Mouse (Mus musculus) left cerebral cortex, adult 8-10 months (tissue): Measurements from ENCODE around the gene Rfxank. TPM values are rescaled to one million over a fixed set of nuclear protein-coding genes. Genes with fewer than 3 reads are reported as not detected.

Source experiments
- DNase-seq, 2 experiments: peaks; one replicate each; pipeline ENCODE4 v3.0.0; 2022; ENCODE audit warnings: low spot score in 2 of 2
- microRNA-seq, 2 experiments: library from miRNA; unstranded; fragments of <30 nt; microRNA quantifications; one replicate each; pipeline ENCODE4 v1.2.0; 2022
- total RNA-seq, 4 experiments: library from RNA; stranded (reverse); gene quantifications; 2 replicates each; pipeline ENCODE4 v1.2.4; 2022

The Rfxank gene
- total RNA-seq, 4 experiments from 2014 or later = 15.1 to 19.6 (median 16.4) TPM

DNA sequence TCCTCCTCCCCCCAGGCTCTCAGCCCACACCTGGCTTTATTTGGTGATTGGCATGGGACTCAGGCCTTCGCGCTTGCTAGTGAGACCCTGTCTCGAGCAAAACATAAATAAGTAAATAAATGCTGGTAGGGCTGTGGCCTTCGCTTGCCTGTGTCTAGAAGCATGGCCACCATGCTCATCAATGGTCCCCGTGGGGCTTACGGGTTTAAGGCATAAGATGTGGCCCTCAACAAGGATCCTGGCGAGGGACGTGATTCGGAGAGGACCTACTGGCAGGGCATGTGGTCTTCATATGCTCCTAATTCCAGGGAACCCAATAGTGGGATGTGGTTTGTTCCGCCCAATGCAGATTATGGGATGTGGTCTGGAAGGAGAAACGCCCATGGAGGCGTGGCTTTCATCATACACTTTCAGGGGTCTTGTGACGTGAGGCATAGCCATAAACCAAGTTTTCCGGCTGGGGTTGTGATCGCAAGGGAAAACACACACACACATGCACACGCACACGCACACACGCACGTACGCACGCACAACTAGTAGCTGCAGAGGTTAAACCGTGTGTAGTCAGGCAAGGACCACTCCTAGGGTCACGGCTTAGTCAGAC is 27.7 kb downstream of the Rfxank start:
- DNase-seq = no peak

DNA sequence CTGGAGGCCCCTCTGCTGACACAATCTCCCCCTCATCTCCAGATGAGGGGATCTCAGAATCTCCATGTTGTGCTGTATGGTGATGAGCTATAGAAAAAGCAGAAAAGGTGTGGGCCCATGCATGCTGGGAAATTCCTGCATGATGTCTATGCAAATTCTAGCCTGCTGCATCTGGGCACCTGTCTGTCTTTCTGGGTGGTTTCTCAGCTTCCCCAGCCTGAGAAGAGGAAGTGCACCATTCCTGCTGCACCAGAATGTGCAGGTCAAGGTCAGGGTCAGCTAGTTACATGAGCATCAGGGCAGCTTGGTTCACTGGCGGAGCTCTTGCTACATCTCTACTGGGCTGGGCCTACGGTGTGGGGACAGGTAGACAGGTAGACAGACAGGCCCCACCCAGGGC is 28.5 kb downstream of the Rfxank start:
- no peak for DNase-seq

DNA sequence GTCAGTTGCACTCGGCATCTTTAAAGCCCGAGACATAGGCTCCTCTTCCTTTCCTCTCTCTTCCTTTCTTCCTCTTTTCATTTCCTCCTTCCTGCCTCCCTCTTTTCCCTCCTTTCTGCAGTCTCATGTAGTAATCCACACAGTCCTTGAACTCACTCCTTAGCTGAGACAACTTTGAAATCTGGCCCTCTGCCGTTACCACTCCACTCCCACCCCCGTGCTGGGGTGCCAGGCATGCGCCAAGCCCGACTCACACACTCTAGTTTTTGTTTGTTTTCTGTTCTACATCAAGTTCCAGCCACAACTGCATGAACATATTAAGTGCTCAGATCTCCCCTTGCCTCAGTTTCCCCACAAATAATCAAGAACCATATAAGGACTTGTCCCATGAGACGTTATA is 34.0 kb downstream of the Rfxank start:
- DNase-seq = no peak

DNA sequence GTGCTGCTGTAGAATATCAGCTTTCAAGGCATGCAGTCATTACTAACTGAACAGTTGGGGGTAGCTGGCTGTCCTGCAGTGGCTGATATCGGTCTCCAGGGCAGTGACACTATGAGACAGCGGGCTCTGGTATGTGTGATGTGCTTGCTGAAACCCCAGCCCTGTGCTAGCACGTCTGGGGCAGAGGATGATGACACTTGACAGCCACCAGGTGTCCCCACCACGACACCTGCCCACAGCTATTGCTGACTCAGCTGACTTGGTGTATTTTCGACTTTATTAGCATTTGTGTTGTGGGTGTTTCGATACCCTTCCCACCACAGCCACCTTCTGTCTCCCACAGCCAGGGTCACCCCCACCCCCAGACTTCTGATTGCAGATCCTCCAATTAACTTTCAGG is 34.4 kb downstream of the Rfxank start:
- no peak for DNase-seq

DNA sequence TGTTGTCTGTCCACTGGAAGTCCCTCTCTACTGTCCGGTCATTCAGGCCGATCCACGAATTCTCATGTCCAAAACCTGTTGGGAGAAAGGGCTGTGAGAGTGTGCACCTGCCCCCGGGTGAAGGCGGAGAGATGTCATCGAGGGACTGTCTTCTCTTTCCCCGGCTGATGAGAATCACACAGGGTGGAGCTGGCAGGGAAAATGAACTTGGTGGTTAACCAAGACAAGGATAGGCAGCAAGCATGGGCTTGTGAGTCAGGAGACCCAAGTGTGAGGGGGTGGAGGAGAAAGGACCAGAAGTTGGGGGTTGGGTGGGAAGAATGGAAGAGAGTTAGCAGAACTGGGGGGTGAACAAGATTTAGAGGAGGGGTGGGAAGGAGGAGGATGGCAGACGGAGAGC is 38.7 kb downstream of the Rfxank start:
- DNase-seq = peak in 1 of 2 experiments; percentile 64

DNA sequence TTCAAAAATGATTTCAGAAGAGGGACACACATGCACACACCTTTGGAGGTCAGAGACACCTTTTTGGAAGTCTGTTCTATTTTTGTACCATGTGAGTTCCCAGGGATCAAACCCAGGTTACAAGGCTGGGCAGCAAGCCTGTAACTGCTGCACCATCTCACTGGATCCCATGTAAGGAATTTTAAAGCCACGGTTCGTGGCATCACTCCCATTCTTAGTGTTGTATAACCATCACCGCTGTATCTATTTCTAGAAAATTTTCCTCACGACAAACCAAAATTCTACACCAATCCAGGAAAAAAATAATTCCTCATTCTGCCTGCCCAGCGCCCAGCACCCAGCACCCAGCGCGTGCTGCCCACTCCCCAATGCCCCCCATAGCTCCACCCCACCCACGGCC is 39.7 kb downstream of the Rfxank start:
- DNase-seq = peak in 1 of 2 experiments; percentile 69

DNA sequence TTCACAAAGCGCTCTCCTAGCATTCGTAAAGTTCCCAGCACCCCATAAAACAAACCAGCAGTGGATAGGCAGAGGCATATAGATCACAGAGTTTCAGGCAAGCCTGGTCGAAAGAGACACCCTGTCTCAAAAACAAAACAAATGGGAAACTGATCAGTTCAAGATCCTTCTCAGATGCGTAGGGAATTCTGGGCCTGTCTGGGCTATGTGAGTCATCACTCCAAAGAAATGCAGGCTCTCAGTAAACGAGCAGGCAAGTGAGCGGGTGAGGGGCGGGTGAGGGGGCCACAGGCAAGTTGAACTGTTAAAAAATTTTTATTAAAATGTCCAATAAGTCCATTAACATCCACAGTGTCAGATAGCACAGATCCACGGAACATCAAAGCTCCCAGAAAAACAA is 46.2 kb downstream of the Rfxank start:
- no peak for DNase-seq

DNA sequence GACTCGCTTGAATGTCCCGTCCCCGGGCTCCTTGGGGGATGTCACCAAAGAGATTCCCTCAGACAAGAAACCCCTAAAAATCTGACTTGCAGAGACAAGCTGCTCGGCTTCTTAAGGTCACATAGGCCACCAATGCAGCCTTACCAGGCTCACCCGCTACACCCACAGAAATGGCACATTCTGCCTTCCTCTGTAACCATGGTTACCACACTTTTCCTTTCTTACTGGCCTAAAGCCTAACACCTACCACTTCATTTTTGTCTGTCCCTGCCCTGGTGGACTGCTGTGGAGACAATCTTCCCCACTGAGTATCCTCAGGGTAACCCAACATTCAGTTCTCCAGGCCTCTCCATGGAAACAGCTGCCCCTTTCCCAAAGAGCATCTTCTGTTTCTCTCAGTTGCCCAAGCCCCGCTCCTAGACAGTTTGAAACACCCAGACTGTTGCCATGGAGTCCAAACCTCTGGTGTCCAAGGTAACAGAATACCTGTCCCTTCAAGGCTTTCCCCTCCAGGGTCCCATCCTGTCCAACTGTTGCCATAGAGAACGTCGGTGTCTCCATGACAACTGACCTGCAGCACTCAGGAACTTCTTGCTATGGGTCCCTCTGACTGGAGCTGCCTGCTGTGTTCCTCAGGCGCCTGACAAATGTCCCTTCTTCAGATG is 49.5 kb downstream of the Rfxank start:
- no peak for DNase-seq

DNA sequence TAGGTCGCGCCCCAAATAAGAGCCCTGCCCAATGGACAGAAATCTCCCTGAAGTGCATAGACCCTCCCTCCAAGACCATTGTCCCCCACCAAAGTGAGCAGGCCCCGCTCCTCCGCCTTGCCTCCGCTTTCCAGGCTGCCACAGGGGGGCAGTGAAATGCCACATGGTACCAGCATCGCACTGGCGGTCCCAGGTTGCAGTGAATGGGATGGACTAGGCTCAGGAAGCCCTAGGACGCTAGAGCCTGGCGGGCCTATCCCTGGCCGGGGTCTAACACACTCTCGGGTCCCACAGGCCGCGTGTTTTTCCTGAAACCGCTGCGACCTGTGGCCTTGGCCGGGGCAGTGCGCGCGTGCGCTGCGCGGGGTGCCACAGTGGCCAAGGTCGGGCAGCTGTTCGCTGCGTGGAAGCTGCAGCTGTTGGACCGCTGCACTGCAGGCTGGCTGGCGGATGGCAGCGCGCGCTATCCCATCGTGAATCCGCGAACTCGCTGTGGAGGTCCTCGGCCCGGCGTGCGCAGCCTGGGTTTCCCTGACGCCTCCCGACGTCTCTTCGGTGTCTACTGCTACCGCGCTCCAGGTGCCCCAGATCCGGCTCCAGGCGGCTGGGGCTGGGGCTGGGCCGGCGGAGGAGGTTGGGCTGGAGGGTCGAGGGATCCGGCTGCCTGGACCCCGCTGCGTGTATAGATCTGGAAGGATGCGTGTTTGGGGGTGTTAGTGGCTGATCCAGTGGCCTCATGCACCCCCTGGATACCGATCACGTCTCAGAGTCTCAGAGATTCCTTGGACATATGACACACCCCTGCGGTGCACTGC is 50.9 kb downstream of the Rfxank start:
- DNase-seq = peak in 1 of 2 experiments; percentile 59

DNA sequence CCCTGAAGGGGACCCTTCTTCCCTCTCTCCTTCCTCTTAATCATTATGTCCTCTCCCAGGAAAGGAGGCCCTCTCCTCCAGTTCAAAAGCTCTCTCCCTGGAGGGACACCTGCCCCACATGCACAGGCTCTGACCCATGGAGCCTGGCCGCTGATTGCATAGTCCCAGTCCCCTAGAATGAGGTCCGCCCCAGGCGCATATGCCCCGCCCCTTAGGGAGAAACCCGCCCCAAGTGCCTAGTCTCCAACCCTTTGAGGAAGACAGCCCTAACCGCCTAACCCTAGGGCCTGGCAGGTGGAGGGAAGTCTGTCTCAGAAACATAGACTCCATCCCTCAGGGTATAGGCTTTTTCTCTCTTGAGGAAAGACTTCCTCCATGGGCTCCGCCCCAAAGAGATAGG is 51.7 kb downstream of the Rfxank start:
- DNase-seq = no peak

DNA sequence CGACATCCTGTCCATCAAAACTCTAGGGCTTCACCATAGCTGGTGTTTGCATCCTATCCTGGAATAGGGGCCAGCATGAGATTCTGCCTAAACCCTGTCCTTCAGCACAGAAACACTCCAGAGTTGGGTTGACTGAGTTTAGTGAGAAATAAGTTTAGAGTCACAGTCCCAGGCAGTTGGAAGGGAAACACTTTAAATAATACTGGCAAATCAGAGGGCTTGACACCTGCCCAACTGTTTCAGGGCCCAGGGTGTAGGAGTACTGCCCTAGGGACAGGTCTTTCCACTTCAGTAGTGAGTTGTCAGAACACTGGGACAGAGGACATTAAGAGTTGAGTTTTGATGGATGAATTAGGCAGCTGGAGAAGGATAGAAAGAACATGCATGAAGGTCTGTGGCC is 52.8 kb downstream of the Rfxank start:
- no peak for DNase-seq

DNA sequence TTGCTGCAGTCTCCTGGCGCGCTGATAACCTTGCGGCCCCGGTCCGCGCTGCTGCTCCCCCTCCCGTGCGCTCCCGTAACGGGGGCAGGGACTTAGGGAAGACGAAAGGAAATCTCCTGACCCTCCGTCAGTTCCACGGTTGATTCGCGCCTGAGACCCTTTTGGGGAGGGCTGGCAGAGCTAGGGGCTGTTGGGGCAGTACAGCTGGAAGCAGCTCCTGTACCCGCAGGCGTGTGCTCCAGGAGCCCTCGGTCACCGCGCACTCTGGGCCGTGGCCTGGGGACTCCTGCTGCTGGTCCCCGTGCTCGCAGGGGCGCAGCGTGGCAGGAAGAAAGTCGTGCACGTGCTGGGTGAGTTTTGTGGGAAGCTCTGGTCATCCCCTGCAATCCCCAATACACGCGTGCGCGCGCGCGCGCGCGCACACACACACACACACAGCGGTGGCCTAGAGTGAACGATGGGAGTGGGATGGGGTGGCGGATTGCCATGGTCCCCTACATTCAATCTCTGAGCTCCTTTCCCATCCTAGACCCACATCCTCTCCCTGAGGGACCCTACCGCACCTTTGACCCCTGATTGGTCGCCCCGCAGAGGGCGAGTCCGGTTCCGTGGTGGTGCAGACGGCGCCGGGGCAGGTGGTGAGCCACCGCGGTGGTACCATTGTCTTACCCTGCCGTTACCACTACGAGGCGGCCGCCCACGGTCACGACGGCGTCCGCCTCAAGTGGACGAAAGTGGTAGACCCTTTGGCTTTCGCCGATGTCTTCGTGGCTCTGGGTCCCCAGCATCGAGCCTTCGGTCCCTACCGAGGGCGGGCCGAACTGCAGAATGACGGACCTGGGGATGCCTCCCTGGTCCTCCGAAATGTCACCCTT is 54.5 kb downstream of the Rfxank start:
- DNase-seq = no peak

DNA sequence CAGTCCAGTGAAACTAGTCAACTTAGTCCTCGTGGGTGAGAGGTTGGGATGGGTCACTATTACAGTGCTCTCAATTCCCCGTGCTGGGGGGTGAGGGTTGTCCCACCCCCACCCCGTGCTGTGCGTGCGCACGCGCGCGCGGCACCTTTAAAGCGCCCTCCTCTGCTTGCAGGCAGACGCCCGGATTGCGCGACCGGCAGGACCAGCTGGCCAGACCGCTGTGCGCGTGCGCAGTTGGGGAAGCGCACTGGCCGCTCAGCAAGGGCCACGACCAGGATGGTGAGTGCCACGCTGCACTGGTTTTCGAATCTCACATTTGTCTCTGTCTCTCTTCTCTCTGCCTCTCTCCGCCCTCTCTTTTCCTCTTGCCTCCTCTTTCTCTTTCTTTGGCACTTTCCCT is 55.7 kb downstream of the Rfxank start, which contains the start of gene Hapln4:
Gene Hapln4, plus strand, starts transcription at position 173 of the 400 bp plus-strand sequence.
- peak; percentile 37 to 71 for DNase-seq

DNA sequence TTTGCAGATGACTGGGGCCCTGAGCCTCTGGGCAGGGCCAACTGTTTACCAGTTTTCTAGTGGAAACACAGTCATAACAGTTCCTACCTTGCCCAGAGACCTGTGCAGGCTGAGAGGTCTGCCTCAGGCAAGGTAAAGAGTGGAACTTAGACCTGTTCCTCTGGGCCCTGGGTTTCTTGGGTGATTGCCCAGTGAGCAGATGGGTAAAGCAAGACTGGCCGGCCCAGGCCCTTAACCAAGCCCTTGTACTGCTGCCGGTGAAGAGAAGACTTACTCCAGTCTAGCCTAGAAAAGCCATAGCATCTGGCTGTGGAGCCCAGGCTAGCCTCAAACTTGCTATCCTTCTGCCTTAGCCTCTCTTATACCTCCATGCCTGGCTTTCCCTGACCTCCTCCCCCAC is 57.0 kb downstream of the Rfxank start:
- DNase-seq = no peak

Small RNA genes within 50 kb of the gene (microRNA-seq; reads per million reads assigned to microRNA genes)
- gene Mir7066 = 11.0 to 17.5 reads per million in 2 experiments

Other genes with a start within 250 kb of the Rfxank start
- under 1 TPM in 1 of 4 experiments, not detected in 3; 0.28 TPM for gene Tssk6, start 237.0 kb downstream of the Rfxank start, total RNA-seq
- gene Ndufa13, start 236.6 kb downstream of the Rfxank start, total RNA-seq = 100 to 1,000 TPM; 102 to 149 (median 131) TPM
- gene Yjefn3, start 236.4 kb downstream of the Rfxank start, total RNA-seq = 10 to 100 TPM; 20.2 to 30.4 (median 21.7) TPM
- 10 to 100 TPM; 29.7 to 38.2 (median 30.4) TPM for gene Gatad2a, start 142.8 kb downstream of the Rfxank start, total RNA-seq
- 10 to 100 TPM; 61.7 to 65.7 (median 65.3) TPM for gene Mau2, start 96.4 kb downstream of the Rfxank start, total RNA-seq
- gene Sugp1, start 96.3 kb downstream of the Rfxank start, total RNA-seq = 10 to 100 TPM; 53.0 to 56.4 (median 54.6) TPM
- gene Tm6sf2, start 66.2 kb downstream of the Rfxank start, total RNA-seq = 1 to 10 TPM; 1.1 to 4.6 (median 1.4) TPM
- gene Hapln4, start 55.7 kb downstream of the Rfxank start, total RNA-seq = 100 to 1,000 TPM in 2 of 4 experiments, 10 to 100 TPM in 2; 97.1 to 113 (median 101) TPM
- 100 to 1,000 TPM; 143 to 155 (median 147) TPM for gene Ncan, start 18.3 kb downstream of the Rfxank start, total RNA-seq
- 10 to 100 TPM; 23.8 to 29.4 (median 26.5) TPM for gene Nr2c2ap, start 7.8 kb downstream of the Rfxank start, total RNA-seq
- gene Borcs8, start 345 bp upstream of the Rfxank start, total RNA-seq = 10 to 100 TPM; 36.6 to 48.0 (median 42.9) TPM
- under 1 TPM in 2 of 4 experiments, not detected in 2; 0.27 to 0.58 TPM for gene Mef2b, start 557 bp upstream of the Rfxank start, total RNA-seq
- gene Tmem161a, start 33.2 kb upstream of the Rfxank start, total RNA-seq = 10 to 100 TPM; 40.2 to 49.8 (median 43.4) TPM
- gene Slc25a42, start 73.2 kb upstream of the Rfxank start, total RNA-seq = 10 to 100 TPM; 30.4 to 36.5 (median 34.9) TPM
- 100 to 1,000 TPM; 102 to 121 (median 111) TPM for gene Sugp2, start 95.1 kb upstream of the Rfxank start, total RNA-seq
- 10 to 100 TPM; 33.6 to 44.9 (median 40.5) TPM for gene Armc6, start 95.3 kb upstream of the Rfxank start, total RNA-seq
- gene Homer3, start 143.7 kb upstream of the Rfxank start, total RNA-seq = 10 to 100 TPM in 1 of 4 experiments, 1 to 10 TPM in 3; 9.2 to 12.1 (median 9.8) TPM
- 10 to 100 TPM; 47.5 to 55.7 (median 51.8) TPM for gene Ddx49, start 163.3 kb upstream of the Rfxank start, total RNA-seq
- gene Cope, start 163.4 kb upstream of the Rfxank start, total RNA-seq = 100 to 1,000 TPM; 123 to 154 (median 139) TPM
- gene Cers1, start 176.6 kb upstream of the Rfxank start, total RNA-seq = 10 to 100 TPM; 83.6 to 94.5 (median 88.4) TPM
- gene Gdf1, start 190.7 kb upstream of the Rfxank start, total RNA-seq = 10 to 100 TPM in 2 of 4 experiments, 1 to 10 TPM in 2; 4.2 to 13.4 (median 7.4) TPM
- 10 to 100 TPM; 55.1 to 60.8 (median 59.2) TPM for gene Upf1, start 214.1 kb upstream of the Rfxank start, total RNA-seq
- 1 to 10 TPM in 1 of 4 experiments, under 1 TPM in 3; 0.20 to 1.0 (median 0.64) TPM for gene Comp, start 234.4 kb upstream of the Rfxank start, total RNA-seq